Mouse (Mus musculus): ENCODE data around the gene Frat2.
"Not testable (repeated sequence)": the region's sequence is repeated elsewhere in the genome, so short reads cannot be mapped to it uniquely, and the experiment has no call there.

Gene Frat2

GRCm38 (mm10) chr19:41847992-41848851, at the start of gene Frat2:
Gene Frat2 (minus strand): TSS chr19:41848132.
- DNase-seq (ENCODE audit: low read depth, low spot score): peak; percentile 95

- no peak for DNase-seq (ENCODE audit: low read depth, low spot score)
Observed at GRCm38 (mm10) chr19:41896319-41896711, 48.4 kb upstream of the Frat2 start.

DNA sequence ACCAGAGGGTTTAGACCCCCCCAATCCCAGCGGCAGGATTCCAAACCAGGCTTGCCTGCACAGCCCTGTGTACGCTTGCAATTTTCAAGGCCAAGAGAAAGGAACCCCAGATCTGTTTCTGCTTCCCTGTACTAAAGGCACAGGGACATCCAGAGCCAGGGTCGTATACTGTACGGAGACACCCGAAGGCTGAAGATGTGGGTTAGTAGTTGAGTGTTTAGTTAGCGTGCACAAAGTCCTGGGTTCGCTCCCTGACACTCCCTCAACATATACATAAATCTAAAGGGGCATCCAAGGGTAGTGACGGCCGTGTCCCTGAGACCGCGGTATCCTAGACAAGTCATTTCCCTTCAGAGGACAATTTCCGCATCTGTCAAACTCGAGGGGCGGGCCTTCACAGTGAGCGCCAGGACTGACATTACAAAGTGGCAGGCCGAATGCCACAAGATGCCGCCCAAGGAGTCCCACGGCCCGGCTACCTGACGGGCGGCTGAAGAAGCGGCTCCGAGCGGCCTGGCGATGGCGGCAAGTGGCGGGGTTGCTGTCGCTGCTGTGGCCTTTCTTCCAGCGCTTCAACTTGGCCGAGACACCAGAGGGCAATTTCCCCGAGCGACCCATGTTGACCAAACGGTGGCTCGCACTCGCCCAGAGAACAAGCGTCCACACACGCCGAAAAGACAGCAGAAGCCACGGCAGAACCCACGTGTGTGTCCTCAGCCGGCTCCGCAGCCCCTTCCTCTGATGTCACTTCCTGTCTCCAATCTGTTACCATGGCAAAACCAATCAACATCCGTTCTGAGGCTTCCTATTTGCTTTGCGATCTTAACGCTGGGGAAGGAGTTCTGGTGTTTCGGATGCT, 47.8 kb upstream of the Frat2 start, which contains the start of gene Rrp12:
Rrp12 (minus strand) TSS at position 714 of the 859 bp plus-strand sequence.
- peak; percentile 94 for DNase-seq (ENCODE audit: low read depth, low spot score)

- DNase-seq (ENCODE audit: low read depth, low spot score): peak; percentile 21
Observed at GRCm38 (mm10) chr19:41894959-41895358, 47.0 kb upstream of the Frat2 start.

DNA sequence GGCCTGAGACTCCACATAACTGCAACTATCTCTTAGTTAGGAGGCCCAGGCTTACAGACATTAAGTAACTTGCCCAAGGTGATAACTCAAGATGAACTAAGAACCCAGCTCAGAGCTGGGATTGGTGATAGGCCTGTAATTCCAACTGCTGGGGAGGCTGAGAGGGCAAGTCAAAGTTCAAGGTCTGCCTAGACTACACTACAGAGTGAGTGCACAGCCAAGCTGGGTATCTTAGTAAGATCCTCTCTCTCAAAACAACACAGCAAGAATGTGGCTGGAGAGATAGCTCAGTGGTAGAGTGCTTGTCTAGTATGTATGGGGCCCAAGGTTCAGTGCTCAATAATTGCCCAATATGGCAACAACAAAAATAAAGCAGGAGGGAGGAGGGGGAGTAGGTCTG, 40.3 kb upstream of the Frat2 start:
- DNase-seq (ENCODE audit: low read depth, low spot score): no peak

DNA sequence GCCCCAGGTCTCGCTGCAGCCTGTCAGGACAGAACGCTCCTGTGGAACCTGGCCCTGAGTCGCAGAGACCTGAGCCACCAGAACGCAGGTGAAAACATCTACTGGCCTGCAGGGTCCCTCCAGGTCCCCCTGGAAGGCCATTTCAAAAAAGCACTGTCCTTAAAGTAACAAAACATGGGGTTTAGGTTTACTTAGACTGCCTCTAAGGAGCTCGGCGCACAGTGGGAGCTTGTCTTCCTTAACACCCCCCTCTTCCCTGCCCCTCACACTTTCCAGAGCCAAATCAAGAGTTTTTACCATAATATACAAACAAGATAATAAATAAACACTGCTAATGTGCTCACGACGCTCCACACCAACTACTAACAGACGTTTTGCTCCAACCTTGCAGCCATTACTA, 36.0 kb upstream of the Frat2 start:
- DNase-seq (ENCODE audit: low read depth, low spot score): no peak

- no peak for DNase-seq (ENCODE audit: low read depth, low spot score)
Observed at GRCm38 (mm10) chr19:41881842-41882241, 33.9 kb upstream of the Frat2 start.

DNA sequence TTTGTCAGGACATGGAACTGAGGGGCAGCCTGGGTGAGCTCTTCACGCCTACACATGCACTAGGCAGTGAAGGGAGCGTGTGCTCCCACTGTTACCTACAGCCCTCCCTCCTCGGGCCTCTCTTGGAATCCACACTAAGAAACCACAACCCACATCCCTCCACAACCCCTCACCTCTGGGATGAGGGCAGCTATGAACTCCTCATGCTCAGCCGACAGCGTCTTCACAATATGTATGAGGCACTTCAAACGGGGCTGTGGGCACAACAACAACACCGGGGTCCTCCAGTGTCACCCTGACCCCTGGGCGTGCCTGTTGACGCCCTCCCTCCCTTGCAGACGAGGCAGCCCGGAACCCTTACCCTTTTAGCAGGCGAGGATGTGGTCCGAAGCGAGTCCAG, 26.4 kb upstream of the Frat2 start:
- peak; percentile 65 for DNase-seq (ENCODE audit: low read depth, low spot score)

GRCm38 (mm10) chr19:41872285-41872684, 24.4 kb upstream of the Frat2 start:
- no peak for DNase-seq (ENCODE audit: low read depth, low spot score)

DNA sequence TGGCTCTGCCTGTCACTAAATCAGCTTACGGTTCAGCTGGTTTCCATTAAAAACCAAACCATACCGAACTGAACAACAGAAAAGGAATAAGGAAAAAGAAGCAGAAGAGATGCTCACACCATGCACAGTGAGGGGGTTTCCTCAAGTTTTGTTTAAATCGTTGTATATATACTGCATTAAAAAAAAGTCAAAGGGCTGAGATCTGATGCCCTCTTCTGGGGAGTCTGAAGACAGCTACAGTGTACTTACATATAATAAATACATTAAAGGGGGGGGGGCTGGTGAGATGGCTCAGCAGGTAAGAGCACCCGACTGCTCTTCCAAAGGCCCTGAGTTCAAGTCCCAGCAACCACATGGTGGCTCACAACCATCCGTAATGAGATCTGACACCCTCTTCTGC, 22.0 kb upstream of the Frat2 start:
- DNase-seq (ENCODE audit: low read depth, low spot score): peak; percentile 52

- DNase-seq (ENCODE audit: low read depth, low spot score): no peak
Observed at GRCm38 (mm10) chr19:41869296-41869695, 21.4 kb upstream of the Frat2 start.

- no peak for DNase-seq (ENCODE audit: low read depth, low spot score)
Observed at GRCm38 (mm10) chr19:41866707-41867106, 18.8 kb upstream of the Frat2 start.

DNA sequence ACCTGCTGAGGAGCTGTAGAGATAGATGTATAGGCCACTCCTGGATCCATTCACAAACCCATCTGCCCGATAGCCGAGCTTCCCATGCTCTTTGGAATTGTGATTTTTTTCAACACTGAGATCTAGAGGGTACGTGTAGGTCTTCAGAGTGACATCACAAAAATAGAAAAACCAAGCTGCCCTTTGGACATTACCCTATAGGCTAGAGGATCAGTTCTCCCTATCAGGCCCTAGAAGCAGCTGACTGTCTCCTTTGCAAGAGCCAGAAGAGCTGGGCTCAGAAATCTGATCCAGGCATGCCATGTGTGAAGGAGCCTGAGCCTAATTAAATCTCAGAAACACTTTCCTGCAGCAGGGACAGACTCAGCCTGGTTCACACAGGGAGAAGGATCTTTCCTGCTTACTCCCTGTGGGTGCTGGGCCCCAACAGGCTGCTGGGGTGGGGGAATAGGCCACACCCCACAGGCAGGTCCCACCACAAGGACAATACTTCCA, 9.9 kb upstream of the Frat2 start:
- DNase-seq (ENCODE audit: low read depth, low spot score): no peak

- DNase-seq (ENCODE audit: low read depth, low spot score): no peak
Observed at GRCm38 (mm10) chr19:41857086-41857762, 9.3 kb upstream of the Frat2 start.

DNA sequence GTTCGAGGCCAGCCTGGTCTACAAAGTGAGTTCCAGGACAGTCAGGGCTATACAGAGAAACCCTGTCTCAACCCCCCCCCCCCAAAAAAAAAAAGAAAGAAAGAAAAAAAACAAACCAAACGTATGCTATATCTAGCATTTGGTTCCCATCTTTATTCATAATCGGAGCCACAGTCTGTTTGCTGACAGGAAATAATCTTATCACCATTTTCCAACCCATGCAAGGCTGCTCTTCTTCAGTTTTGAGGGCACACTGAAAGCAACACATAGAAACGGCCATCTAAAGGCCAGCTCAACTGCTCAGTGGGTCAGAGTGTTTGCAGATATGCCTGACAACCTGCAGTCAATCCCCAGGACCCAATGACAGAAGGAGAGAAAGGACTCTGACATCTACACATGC, 4.5 kb upstream of the Frat2 start:
- DNase-seq (ENCODE audit: low read depth, low spot score): no peak

- DNase-seq (ENCODE audit: low read depth, low spot score): no peak
Observed at GRCm38 (mm10) chr19:41850719-41851543, 3.0 kb upstream of the Frat2 start.

DNA sequence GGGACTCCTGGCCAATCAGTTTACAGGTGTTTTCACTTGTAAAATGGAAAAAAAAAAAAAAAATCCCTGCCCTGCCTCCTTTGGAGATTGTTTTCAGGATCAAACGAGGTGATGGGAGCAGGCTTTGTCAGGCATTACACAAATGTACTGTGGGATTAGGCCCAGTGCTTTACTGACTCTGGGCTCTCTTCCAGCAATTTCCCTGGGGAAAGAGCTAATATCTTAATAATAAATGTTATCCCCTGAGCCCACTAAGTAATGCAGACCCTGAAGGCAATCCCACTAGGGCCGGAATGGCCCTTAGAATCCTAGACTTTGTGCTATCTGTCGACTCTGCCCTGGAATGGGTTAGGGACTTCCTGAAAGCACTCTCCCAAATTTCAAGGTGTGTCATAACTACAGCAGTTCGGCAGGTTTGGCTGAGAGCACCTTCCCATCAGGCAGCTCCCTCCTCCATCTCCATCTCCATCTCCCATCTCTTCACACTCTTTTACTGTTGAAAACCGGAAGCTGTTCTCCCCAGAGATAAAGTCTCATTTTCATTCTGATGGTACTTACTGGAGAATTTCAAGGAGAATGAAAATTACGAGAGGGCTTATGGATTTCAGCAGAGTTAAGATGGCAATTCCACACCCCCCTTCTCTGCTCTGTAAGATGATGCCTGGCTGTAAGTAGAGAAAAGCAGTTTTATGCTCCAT, 2.2 kb upstream of the Frat2 start:
- DNase-seq (ENCODE audit: low read depth, low spot score): no peak

DNA sequence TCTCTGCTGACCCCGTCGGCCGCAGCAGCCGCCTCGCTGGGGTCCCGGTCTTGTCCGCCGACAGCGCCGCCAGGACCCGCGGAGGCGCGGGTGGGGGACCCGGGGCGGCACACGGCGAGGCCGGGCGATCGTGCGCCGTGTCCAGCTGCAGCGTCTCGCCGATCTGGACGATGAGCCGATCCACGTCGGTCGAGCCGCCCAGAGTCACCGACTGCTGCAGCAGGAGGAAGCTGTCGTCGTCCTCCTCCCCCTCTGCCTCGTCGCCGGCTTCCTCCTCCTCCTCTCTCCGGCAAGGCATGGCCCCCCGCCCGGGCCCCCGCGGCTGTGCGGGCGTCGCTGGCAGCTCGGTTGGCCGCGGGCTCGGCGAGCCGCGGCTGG, 329 bp downstream of the Frat2 start:
- not testable (repeated sequence) for DNase-seq (ENCODE audit: low read depth, low spot score)

- DNase-seq (ENCODE audit: low read depth, low spot score): peak; percentile 57
Observed at GRCm38 (mm10) chr19:41847091-41847581, 796 bp downstream of the Frat2 start.

All from CD4-positive helper T cell, adult 2 months (primary cell).